Mouse (Mus musculus) embryo, embryonic 11.5 days (tissue): ENCODE data around the gene 2410002F23Rik.
A peak's percentile ranks its signal among the peaks of the same experiment; 100 is the strongest.
"Not testable (repeated sequence)": the region's sequence is repeated elsewhere in the genome, so short reads cannot be mapped to it uniquely, and the experiment has no call there.

ENCODE experiments used
- DNase-seq: peaks from one replicate; pipeline ENCODE4 v3.0.0-alpha.2; 2012; ENCODE audit warnings: low read depth, low spot score

2410002F23Rik gene

DNA sequence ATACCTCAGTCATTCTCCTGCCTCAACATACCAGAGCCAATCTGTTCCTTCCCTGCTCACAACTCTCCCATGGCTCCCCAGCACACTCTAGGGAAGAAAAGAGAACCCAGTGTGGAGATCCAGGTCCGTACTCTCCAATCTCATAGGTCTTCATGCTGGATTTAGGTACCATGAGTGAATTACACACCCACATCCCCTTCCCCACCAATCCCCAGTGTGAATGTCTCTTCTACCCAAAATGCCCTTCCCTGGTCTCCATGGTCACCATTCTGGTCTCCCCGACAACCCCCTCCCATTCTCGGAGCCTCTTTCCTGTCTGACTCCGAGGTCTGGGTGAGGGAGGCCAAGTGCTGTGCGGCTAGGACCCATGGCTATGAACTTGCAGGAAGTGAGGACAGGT, 14.6 kb downstream of the 2410002F23Rik start, which contains the start of gene Gm15517:
TSS of gene Gm15517 (plus strand) at position 301 of the 400 bp plus-strand sequence.
- no peak for DNase-seq

- peak; percentile 92 for DNase-seq
These were observed 16.5 kb downstream of the 2410002F23Rik start for GRCm38 (mm10) chr7:44262791-44263643.

- no peak for DNase-seq
These were observed 21.6 kb downstream of the 2410002F23Rik start for GRCm38 (mm10) chr7:44268117-44268516.

DNA sequence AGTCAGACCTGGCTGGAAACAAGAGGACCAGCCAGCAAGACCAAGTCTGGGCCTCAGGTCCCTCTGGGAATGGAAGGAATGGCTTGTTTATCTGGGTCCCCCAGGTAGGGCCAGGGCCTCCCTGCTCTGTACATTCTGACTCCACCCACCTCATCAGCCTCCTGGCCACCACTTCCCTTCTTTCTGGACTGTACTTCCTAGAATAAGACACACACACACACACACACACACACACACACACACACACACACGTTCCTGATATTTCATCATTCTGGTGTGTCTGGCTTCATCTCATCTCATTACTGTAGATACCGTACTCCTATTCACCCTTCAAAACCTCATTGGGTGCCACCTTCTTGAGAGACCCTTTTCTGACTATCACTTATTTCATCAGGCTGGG, 22.9 kb downstream of the 2410002F23Rik start:
- no peak for DNase-seq

- no peak for DNase-seq
These were observed 24.8 kb downstream of the 2410002F23Rik start for GRCm38 (mm10) chr7:44271309-44271708.

DNA sequence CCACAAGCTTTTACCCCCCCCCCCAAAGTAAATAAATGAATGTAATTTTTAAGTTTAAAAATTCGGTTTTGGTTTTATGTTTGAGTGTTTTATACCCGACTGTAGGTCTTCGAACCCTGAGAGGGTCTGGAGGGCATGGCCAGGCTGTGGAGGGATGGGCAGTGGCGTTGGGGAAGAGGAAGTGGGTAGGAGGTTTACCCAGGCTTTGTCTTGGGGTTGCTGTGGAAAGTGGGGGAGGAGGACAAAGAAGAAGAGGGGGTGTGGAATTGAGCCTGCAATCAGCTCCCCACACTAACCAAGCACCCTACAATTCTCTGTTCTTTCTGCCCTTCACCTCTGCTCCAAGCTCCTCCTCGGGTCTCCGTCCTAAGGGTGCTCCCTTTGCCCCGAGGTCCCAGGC, 26.0 kb downstream of the 2410002F23Rik start:
- DNase-seq, result no peak

DNA sequence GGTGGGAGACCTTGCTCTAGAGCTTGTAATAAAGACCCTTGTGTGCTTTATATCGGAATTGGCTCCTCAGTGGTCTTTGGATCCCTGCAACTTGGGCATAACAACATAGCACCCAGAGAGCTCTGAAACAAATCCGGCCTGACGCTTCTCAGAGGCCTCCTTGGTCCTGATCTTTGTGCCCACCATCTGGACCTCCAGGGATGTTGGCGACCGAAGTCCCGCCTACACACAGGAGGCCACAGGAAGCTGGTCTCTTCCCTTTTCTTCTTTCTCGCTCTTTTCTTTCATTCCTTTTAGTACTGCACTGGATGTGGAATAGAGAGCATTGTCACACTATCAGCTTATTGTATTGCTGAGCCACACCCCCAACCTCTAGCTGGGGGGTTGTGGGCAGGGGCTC, 26.9 kb downstream of the 2410002F23Rik start:
- DNase-seq, result no peak

GRCm38 (mm10) chr7:44274096-44274495, 27.6 kb downstream of the 2410002F23Rik start:
- no peak for DNase-seq

DNA sequence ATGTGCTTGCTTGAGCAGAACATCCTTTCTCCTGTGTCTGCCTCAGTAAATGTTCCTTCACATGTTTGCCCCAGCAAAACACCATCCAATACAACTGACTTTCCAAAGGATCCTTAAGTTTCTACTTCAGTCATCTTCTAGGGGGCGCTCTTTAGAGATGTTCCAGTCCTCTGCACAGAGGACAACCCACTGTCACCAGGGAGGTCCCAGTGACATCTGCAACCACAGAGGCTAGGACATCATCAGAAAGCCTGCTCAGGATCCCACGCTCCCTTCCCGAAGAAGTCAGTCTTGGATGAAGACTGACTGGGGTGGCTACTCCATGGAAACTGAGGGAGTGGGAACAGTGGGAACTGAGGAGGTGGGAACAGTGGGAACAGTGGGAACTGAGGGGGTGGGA, 29.0 kb downstream of the 2410002F23Rik start:
- DNase-seq, result no peak

GRCm38 (mm10) chr7:44276461-44277249, 30.1 kb downstream of the 2410002F23Rik start:
- no peak for DNase-seq

DNA sequence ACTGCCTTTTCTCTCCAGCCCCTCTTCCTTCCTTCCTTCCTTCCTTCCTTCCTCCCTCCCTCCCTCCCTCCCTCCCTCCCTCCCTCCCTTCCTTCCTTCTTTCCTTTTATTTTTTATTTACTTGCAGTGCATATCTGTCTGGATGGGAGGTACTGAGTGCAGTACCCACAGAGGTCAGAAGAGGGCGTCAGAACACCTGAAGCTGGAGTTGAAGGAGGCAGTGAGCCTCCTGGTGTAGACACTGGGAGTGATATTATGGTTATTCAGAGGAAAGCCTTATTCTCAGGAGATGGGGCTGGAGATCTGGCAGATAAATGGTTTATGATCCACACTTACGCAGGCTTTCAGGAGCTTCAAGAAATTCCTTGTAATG, 30.7 kb downstream of the 2410002F23Rik start:
- DNase-seq, result no peak

- DNase-seq, result no peak
These were observed 34.4 kb downstream of the 2410002F23Rik start for GRCm38 (mm10) chr7:44280959-44281358.

GRCm38 (mm10) chr7:44281586-44281985, 35.1 kb downstream of the 2410002F23Rik start:
- no peak for DNase-seq

DNA sequence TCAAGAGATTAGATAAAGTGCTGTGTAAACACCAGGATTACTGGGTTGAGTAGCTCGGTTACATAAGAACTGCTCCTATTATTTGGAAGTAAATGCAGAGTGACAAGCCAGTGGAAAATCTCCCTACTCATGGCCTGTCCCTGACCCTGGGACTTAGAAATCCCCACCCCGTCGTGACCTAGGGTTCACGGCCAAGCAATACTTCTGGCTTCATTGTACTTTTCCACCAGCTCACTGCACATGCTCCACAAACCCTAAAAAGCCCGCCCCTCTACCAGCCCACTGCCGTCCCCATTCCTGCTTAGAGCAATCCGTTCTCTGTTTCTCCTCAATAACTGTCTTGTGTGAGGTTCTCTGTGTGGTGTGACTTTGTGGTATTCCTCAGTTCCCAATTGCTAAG, 41.2 kb downstream of the 2410002F23Rik start:
- DNase-seq, result no peak

DNA sequence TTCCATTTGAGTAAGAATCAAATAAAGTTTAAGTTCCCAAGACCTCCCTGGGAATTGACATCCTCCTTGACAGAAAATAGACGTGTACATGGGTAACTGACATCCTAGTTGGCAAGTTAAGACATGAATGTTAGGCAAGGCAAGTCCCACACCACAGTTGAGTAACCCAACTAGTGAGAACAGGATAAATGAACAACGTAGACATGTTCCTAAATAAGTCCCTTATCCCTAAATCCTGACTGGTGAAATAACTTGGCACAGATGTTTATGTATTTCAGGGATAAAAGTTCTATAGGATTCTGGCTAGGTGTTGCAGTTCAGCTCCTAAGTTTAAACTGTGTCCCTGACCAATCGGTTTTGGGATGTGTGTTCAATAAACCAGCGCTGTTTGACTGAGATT, 44.5 kb downstream of the 2410002F23Rik start:
- no peak for DNase-seq

DNA sequence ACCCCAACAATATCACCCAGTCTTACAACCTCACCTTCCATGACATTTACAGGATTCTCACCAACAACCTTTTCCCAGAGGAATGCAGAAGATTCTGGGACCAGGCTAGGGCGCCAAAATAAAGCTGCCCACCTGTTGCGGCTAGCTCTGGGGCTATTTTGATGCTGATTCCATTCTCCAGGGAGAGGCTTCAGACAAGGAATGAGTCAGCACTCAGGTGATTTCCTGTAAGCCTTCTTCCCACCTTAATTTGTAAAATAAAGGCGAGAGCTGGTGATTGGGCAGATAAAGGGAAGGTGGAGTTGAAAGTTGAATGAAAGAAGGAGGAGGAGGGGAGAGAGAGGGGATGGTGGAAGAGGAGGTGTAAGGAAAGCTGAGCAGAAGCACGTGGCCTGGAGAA, 44.9 kb downstream of the 2410002F23Rik start:
- DNase-seq, result no peak

DNA sequence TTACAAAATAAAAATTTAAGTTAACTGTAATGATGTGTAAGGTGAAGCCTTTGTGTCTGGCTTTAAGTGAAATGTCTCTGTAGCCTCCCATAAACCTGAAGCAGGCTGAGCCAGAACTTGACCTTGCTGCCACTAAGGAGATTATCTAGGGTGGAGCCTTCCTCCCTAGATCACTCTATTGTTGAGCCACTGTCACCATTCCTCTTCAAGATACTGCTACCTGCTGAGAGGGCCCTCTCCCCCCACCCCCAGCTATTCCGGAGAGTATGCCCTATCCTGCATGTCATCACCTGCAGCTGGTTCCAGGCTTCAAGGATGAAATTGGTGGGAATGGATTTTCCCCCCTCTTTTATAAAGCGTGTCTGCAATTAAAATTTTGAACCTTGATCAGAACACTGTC, 51.0 kb downstream of the 2410002F23Rik start:
- DNase-seq, result not testable (repeated sequence)
